Mouse (Mus musculus) neural tube, embryonic 15.5 days (tissue): ENCODE data around the gene U90926. TPM values are rescaled to one million over a fixed set of nuclear protein-coding genes. Genes with fewer than 3 reads are reported as not detected.

Experiments
- ATAC-seq: fragments of 200-750 bp; cut with Nextera tagmentation; 2 replicates; pipeline ENCODE4 v1.8.0; 2017; ENCODE audit warnings: mild to moderate bottlenecking, moderate TSS enrichment, moderate library complexity; ENCODE audit not compliant: low FRiP score
- H3K27ac ChIP-seq: fragments of 300-500 bp; sonication (generic); replicated peaks from 2 replicates; pipeline ENCODE4 v1.5.1; 2015; ENCODE audit warnings: mild to moderate bottlenecking, inconsistent platforms
- H3K27me3 ChIP-seq: fragments of 300-500 bp; sonication (generic); replicated peaks from 2 replicates; pipeline ENCODE4 v1.6.1; 2015; ENCODE audit warnings: inconsistent platforms
- H3K36me3 ChIP-seq: fragments of 300-500 bp; sonication (generic); 2 replicates; pipeline ENCODE4 v1.6.1; 2015; ENCODE audit warnings: inconsistent platforms
- H3K4me1 ChIP-seq: fragments of 300-500 bp; sonication (generic); 2 replicates; pipeline ENCODE4 v1.6.1; 2015; ENCODE audit warnings: inconsistent platforms
- H3K4me2 ChIP-seq: fragments of 300-500 bp; sonication (generic); 2 replicates; pipeline ENCODE4 v1.6.1; 2015; ENCODE audit warnings: inconsistent platforms, mild to moderate bottlenecking, moderate library complexity
- H3K4me3 ChIP-seq: fragments of 300-500 bp; sonication (generic); replicated peaks from 2 replicates; pipeline ENCODE4 v1.5.1; 2015; ENCODE audit warnings: mild to moderate bottlenecking, inconsistent platforms
- H3K9ac ChIP-seq: fragments of 300-500 bp; sonication (generic); replicated peaks from 2 replicates; pipeline ENCODE4 v1.6.1; 2015; ENCODE audit warnings: mild to moderate bottlenecking, inconsistent platforms
- H3K9me3 ChIP-seq: fragments of 300-500 bp; sonication (generic); replicated peaks from 2 replicates; pipeline ENCODE4 v1.6.1; 2016; ENCODE audit warnings: inconsistent platforms
- WGBS: fragments of 180-500 bp; shearing (Covaris S2); methylation state at CpG from one replicate; pipeline ENCODE4 v1.1.7; 2015; ENCODE audit warnings: mixed read lengths; 5-methylcytosine and 5-hydroxymethylcytosine counted together
- polyA plus RNA-seq: library from polyadenylated mRNA; unstranded; fragments of >200 nt; fragmentation: Nextera tagmentation; extraction: Ambion mirVana; gene quantifications from 2 replicates; pipeline ENCODE4 v1.2.1, GENCODE M21; 2015

U90926 gene
- polyA plus RNA-seq = not detected in 2 replicates

- 94% methylated on average over 4 of the region's 4 CpGs for WGBS
- no peak for ATAC-seq
- H3K4me1 ChIP-seq = peaks cover 7% of the 10 kb centered on the region
- H3K4me2 ChIP-seq = no peak within 1 kb of the TSS
- no peaks in the 10 kb centered on the region for H3K27me3 ChIP-seq
- no peak within 1 kb of the TSS for H3K4me3 ChIP-seq
- no peak within 1 kb of the TSS for H3K9ac ChIP-seq
- no peaks in the 10 kb centered on the region for H3K9me3 ChIP-seq
- H3K27ac ChIP-seq = no peak within 1 kb of the TSS
- H3K36me3 ChIP-seq = no peaks in the 10 kb centered on the region
These were observed at the start of gene U90926 for GRCm38 (mm10) chr5:92215308-92215707. U90926 (minus strand) TSS chr5:92215408.

GRCm38 (mm10) chr5:92263761-92264359 lies 48.7 kb upstream of the U90926 start:
- no peak overlapping the region for H3K4me2 ChIP-seq
- H3K4me3 ChIP-seq = no peak overlapping the region
- H3K36me3 ChIP-seq = no peaks in the 10 kb centered on the region
- H3K9ac ChIP-seq = no peak overlapping the region
- 22% methylated on average over 4 of the region's 4 CpGs for WGBS
- H3K27ac ChIP-seq = peak overlapping the region; percentile 45; the same call in 1 of the 2 replicates
- H3K9me3 ChIP-seq = no peaks in the 10 kb centered on the region
- no peaks in the 10 kb centered on the region for H3K27me3 ChIP-seq
- ATAC-seq = peak; percentile 82
- H3K4me1 ChIP-seq = peaks cover 10% of the 10 kb centered on the region

GRCm38 (mm10) chr5:92262646-92263045 lies 47.4 kb upstream of the U90926 start:
- Histone ChIP-seq H3K36me3 (no peaks in the 10 kb centered on the region), H3K9ac (no peak overlapping the region), H3K9me3 (no peaks in the 10 kb centered on the region), H3K27me3 (0 out of 2 replicates have a peak, but pooled peaks cover 2% of the 10 kb centered on the region), H3K4me3 (no peak overlapping the region), H3K27ac (no peak overlapping the region), H3K4me1 (peaks cover 10% of the 10 kb centered on the region), H3K4me2 (no peak overlapping the region)
- no peak for ATAC-seq
- WGBS = 93% methylated on average over 8 of the region's 8 CpGs

GRCm38 (mm10) chr5:92256218-92256617 lies 41.0 kb upstream of the U90926 start, which contains the start of gene Ppef2:
Ppef2 (minus strand) TSS chr5:92256278.
- Histone ChIP-seq H3K4me2 (no peak within 1 kb of the TSS), H3K9ac (no peak within 1 kb of the TSS; the same call in 1 of the 2 replicates), H3K9me3 (no peaks in the 10 kb centered on the region), H3K27ac (no peak within 1 kb of the TSS), H3K36me3 (no peaks in the 10 kb centered on the region), H3K4me1 (peaks cover 7% of the 10 kb centered on the region; the same call in 1 of the 2 replicates), H3K4me3 (no peak within 1 kb of the TSS), H3K27me3 (0 out of 2 replicates have a peak, but pooled peaks cover 2% of the 10 kb centered on the region)
- 12% methylated on average over 6 of the region's 6 CpGs for WGBS
- no peak for ATAC-seq

- ATAC-seq = no peak
- H3K4me3 ChIP-seq = no peak overlapping the region
- no peaks in the 10 kb centered on the region for H3K9me3 ChIP-seq
- 59% methylated on average over 6 of the region's 6 CpGs for WGBS
- H3K27ac ChIP-seq = no peak overlapping the region
- H3K36me3 ChIP-seq = no peaks in the 10 kb centered on the region
- H3K9ac ChIP-seq = no peak overlapping the region
- no peak overlapping the region for H3K4me2 ChIP-seq
- H3K27me3 ChIP-seq = 0 out of 2 replicates have a peak, but pooled peaks cover 2% of the 10 kb centered on the region
- peaks cover 7% of the 10 kb centered on the region; the same call in 1 of the 2 replicates for H3K4me1 ChIP-seq
These were observed 39.3 kb upstream of the U90926 start for GRCm38 (mm10) chr5:92254476-92254875.

GRCm38 (mm10) chr5:92252797-92253343 lies 37.7 kb upstream of the U90926 start:
- peak; percentile 83 for ATAC-seq
- Histone ChIP-seq H3K36me3 (no peaks in the 10 kb centered on the region), H3K4me1 (peaks cover 7% of the 10 kb centered on the region; the same call in 1 of the 2 replicates), H3K27me3 (no peaks in the 10 kb centered on the region), H3K9me3 (no peaks in the 10 kb centered on the region), H3K4me3 (peak overlapping the region; percentile 15; the same call in 1 of the 2 replicates), H3K4me2 (peak overlapping the region; percentile 46), H3K9ac (no peak overlapping the region), H3K27ac (0 out of 2 replicates have a peak overlapping the region, but pooled peaks have one; percentile 18)
- 29% methylated on average over 18 of the region's 18 CpGs for WGBS

GRCm38 (mm10) chr5:92252031-92252430 lies 36.8 kb upstream of the U90926 start:
- H3K27me3 ChIP-seq = no peaks in the 10 kb centered on the region
- H3K36me3 ChIP-seq = no peaks in the 10 kb centered on the region
- H3K9me3 ChIP-seq = no peaks in the 10 kb centered on the region
- 94% methylated on average over 6 of the region's 6 CpGs for WGBS
- no peak overlapping the region for H3K27ac ChIP-seq
- peaks cover 7% of the 10 kb centered on the region; the same call in 1 of the 2 replicates for H3K4me1 ChIP-seq
- H3K4me2 ChIP-seq = no peak overlapping the region
- no peak overlapping the region for H3K4me3 ChIP-seq
- no peak for ATAC-seq
- H3K9ac ChIP-seq = no peak overlapping the region

- no peak for ATAC-seq
These were observed 33.4 kb upstream of the U90926 start for GRCm38 (mm10) chr5:92248614-92249013.

GRCm38 (mm10) chr5:92245483-92245882 lies 30.3 kb upstream of the U90926 start:
- Histone ChIP-seq H3K4me1 (no peaks in the 10 kb centered on the region), H3K9me3 (no peaks in the 10 kb centered on the region), H3K36me3 (no peaks in the 10 kb centered on the region), H3K4me2 (no peak overlapping the region), H3K27ac (no peak overlapping the region), H3K9ac (no peak overlapping the region), H3K4me3 (no peak overlapping the region), H3K27me3 (no peaks in the 10 kb centered on the region)
- ATAC-seq = no peak
- 96% methylated on average over 9 of the region's 9 CpGs for WGBS

More at GRCm38 (mm10) chr5:92248614-92249013, 33.4 kb upstream of the U90926 start:
- Histone ChIP-seq H3K9ac (no peak overlapping the region), H3K36me3 (no peaks in the 10 kb centered on the region), H3K9me3 (no peaks in the 10 kb centered on the region), H3K4me1 (peaks cover 7% of the 10 kb centered on the region; the same call in 1 of the 2 replicates), H3K4me2 (no peak overlapping the region), H3K4me3 (no peak overlapping the region), H3K27ac (no peak overlapping the region), H3K27me3 (no peaks in the 10 kb centered on the region)
- 89% methylated on average over 11 of the region's 11 CpGs for WGBS

- no peak for ATAC-seq
- Histone ChIP-seq H3K4me2 (no peak overlapping the region), H3K36me3 (no peaks in the 10 kb centered on the region), H3K9me3 (no peaks in the 10 kb centered on the region), H3K9ac (no peak overlapping the region), H3K27ac (no peak overlapping the region), H3K4me3 (no peak overlapping the region), H3K4me1 (no peaks in the 10 kb centered on the region), H3K27me3 (no peaks in the 10 kb centered on the region)
- 95% methylated on average over 2 of the region's 2 CpGs for WGBS
These were observed 29.7 kb upstream of the U90926 start for GRCm38 (mm10) chr5:92244900-92245299.

- Histone ChIP-seq H3K4me2 (no peak overlapping the region), H3K27me3 (no peaks in the 10 kb centered on the region), H3K36me3 (no peaks in the 10 kb centered on the region), H3K9ac (no peak overlapping the region), H3K4me1 (peaks cover 2% of the 10 kb centered on the region; the same call in 1 of the 2 replicates), H3K4me3 (no peak overlapping the region), H3K27ac (no peak overlapping the region), H3K9me3 (no peaks in the 10 kb centered on the region)
- ATAC-seq = no peak
- WGBS = 88% methylated on average over 12 of the region's 12 CpGs
These were observed 25.6 kb upstream of the U90926 start for GRCm38 (mm10) chr5:92240769-92241168.
